Mouse (Mus musculus) kidney, adult 2 months (tissue): Measurements from ENCODE around the gene Mob3b.

Experiments used
- CTCF ChIP-seq: fragments of 200-500 bp; conservative IDR thresholded peaks from 2 replicates; pipeline ENCODE4 v1.5.1; 2011; ENCODE audit warnings: low read depth, mild to moderate bottlenecking, control low read depth, low read length, moderate library complexity, mixed read lengths; ENCODE audit not compliant: insufficient read depth, insufficient read length
- POLR2A ChIP-seq: fragments of 200-500 bp; IDR thresholded peaks from one replicate; pipeline ENCODE4 v1.6.1; 2011; ENCODE audit warnings: low read depth, low read length, control low read depth

DNA sequence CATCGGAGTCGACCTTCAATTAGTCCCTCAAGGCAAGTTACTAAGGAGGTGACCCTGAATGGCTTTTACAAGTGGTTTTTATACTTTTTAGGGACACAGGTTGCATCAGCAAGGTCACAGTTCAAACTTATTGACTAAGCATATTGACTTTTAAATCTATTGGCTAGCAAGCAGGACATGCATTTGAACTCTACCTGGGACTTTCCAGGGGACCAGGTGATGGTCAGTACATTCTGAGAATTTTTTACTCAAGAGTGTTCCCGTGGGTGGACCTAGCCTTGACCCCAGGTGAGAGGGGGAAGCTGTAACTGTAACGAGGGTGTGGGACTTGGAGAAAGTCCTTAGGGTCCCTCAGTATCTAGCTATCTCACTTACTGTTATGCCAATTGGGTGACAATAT, 256.1 kb downstream of the Mob3b start:
- TF ChIP-seq POLR2A (no peak), CTCF (no peak)
